Mouse (Mus musculus) T-helper 2 cell (primary cell): ENCODE measurements around the gene Got1.
"Not testable (repeated sequence)": the region's sequence is repeated elsewhere in the genome, so short reads cannot be mapped to it uniquely, and the experiment has no call there.

ENCODE experiments used
- in situ Hi-C: fragments of 300-600 bp; cut with MboI, MseI; formaldehyde crosslinking; loops from one replicate; pipeline ENCODE4 v1.15.1; 2025; ENCODE audit warnings: high pct_unique_total_duplicates

Got1 gene

GRCm38 (mm10) chr19:43521996-43522395, 2.4 kb downstream of the Got1 start:
- in situ Hi-C loops = no loop called here

GRCm38 (mm10) chr19:43521362-43521761, 3.0 kb downstream of the Got1 start:
- in situ Hi-C loops = no loop called here

GRCm38 (mm10) chr19:43520402-43520801, 4.0 kb downstream of the Got1 start:
- in situ Hi-C loops = no loop called here

- in situ Hi-C loops = no loop called here
Observed at GRCm38 (mm10) chr19:43519226-43519625, 5.2 kb downstream of the Got1 start.

- in situ Hi-C loops = no loop called here
Observed at GRCm38 (mm10) chr19:43518261-43518660, 6.1 kb downstream of the Got1 start.

- in situ Hi-C loops = no loop called here
Observed at GRCm38 (mm10) chr19:43517808-43518207, 6.6 kb downstream of the Got1 start.

- in situ Hi-C loops = no loop called here
Observed at GRCm38 (mm10) chr19:43517320-43517719, 7.1 kb downstream of the Got1 start.

GRCm38 (mm10) chr19:43516397-43517035, 7.9 kb downstream of the Got1 start:
- in situ Hi-C loops = no loop called here

- in situ Hi-C loops = no loop called here
Observed at GRCm38 (mm10) chr19:43515668-43516396, 8.6 kb downstream of the Got1 start.

GRCm38 (mm10) chr19:43513874-43514273, 10.5 kb downstream of the Got1 start:
- in situ Hi-C loops = no loop called here

GRCm38 (mm10) chr19:43511621-43512620, 12.5 kb downstream of the Got1 start:
- in situ Hi-C loops = no loop called here

GRCm38 (mm10) chr19:43510436-43511220, 13.8 kb downstream of the Got1 start:
- in situ Hi-C loops = no loop called here

GRCm38 (mm10) chr19:43505441-43505840, 19.0 kb downstream of the Got1 start:
- in situ Hi-C loops = no loop called here

GRCm38 (mm10) chr19:43503593-43503992, 20.8 kb downstream of the Got1 start:
- in situ Hi-C loops = not testable (repeated sequence)

GRCm38 (mm10) chr19:43502630-43503029, 21.8 kb downstream of the Got1 start:
- in situ Hi-C loops = no loop called here

GRCm38 (mm10) chr19:43498874-43499273, 25.5 kb downstream of the Got1 start:
- in situ Hi-C loops = loop anchor here (25.0 kb wide), 1 partner anchor 712 kb away; the partner anchor contains the start of gene Hps1

- in situ Hi-C loops = loop anchor here (25.0 kb wide), 1 partner anchor 710 kb away; the partner anchor contains the start of gene Hps1
Observed at GRCm38 (mm10) chr19:43497440-43497839, 27.0 kb downstream of the Got1 start.

GRCm38 (mm10) chr19:43495846-43496245, 28.6 kb downstream of the Got1 start:
- in situ Hi-C loops = loop anchor here (25.0 kb wide), 1 partner anchor 709 kb away; the partner anchor contains the start of gene Hps1

GRCm38 (mm10) chr19:43494914-43495313, 29.5 kb downstream of the Got1 start:
- in situ Hi-C loops = loop anchor here (5.0 to 25.0 kb wide), 2 partner anchors 132 to 708 kb away; partner anchors contain the start of gene Hps1

GRCm38 (mm10) chr19:43493878-43494277, 30.5 kb downstream of the Got1 start:
- in situ Hi-C loops = loop anchor here (5.0 to 25.0 kb wide), 2 partner anchors 133 to 707 kb away; partner anchors contain the start of gene Hps1

GRCm38 (mm10) chr19:43493316-43493715, 31.1 kb downstream of the Got1 start:
- in situ Hi-C loops = loop anchor here (5.0 to 25.0 kb wide), 2 partner anchors 134 to 706 kb away; partner anchors contain the start of gene Hps1
